Mouse (Mus musculus): ENCODE measurements around the gene Shroom3. TPM values are rescaled to one million over a fixed set of nuclear protein-coding genes. Genes with fewer than 3 reads are reported as not detected.

The Shroom3 gene
- total RNA-seq, 2 experiments from 2014 or later = 4.0 to 6.4 TPM

DNA sequence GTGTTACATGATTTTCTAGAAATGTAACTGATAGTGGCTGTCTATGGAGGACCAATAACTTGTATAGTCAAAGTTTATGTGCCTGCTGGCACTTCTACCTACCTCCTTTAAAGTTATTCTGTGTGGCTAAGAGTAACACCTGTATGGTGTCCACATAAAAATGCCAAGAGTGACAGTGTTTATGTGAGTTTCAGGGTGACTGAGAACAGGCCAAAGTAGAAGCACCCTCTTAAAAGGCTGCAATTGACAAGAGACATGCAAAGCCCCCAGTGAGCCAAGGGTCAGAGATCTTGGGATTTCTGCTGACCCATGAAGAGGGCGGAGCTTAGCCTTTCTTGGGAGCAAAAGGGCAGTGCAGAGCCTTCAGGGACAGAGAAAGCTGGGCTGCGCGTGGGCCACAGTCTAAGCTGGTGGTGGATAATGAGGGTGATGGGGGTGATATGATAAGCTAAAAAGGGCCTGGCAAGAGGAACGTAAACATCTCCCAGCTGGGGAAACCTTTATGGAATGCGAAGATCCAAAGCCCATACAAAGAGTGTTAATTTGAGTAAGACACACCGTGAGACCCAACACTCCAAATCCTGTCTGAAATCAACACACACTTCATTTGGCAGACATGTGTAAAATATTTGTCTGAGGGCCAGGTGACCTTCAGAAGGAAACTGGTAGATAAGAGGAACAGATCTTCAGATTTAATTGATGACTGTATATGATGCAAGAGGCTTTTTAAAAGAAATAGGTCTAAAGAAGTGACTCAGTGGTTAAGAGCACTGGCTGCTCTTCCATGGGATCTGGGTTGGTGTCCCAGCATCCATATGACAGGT is 101.0 kb downstream of the Shroom3 start:
- DNase-seq (ENCODE audit: low spot score in 2 of 2) = no peak
- intact Hi-C loops (cut with DNase I) = no loop called here

DNA sequence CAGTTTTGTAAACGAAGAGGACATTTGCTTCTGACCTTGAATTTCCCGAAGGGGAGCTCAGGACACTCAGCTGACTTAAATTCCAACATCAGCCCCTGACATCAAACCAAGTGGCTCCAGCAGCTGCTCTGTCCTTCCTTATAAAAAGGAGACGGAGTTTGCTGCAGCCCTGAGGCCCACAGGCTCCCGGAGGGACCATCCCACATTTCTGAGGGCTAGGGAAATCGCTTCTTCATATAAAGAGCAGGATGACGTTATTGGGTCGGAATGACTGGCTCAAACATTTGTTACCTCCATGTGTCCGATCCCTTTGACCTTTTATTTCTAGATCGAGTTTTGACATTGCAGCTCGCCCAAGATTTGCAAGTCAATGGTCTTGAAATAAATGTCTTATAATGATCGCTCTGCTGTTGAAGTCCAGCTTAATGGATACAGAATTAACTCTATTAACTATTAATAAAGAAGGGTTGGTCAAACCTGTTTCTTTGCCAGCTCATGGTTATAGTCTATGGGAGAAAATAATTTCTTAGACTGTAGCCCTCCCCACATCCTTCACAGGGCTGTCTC is 102.7 kb downstream of the Shroom3 start:
- no peak for DNase-seq (ENCODE audit: low spot score in 2 of 2)
- intact Hi-C loops (cut with DNase I) = no loop called here

DNA sequence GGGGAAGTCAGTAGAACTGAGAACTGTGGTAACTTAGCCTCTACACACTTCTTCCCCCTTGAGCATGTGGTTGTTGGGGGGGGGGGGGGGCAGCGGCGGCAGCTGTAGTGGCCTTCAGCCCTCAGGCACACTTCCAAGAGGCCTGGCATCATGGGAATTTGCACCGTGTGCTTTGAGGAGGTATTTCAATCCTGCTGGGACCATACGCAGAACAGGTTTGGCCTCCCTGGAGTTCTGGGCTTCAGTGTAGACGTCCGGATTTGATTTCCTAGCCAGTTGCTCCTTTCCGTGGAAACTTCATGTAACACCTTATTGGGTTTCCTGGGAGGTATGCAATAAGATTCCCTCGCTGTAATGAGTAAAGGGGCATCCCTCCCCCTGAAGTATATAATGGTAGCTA is 105.8 kb downstream of the Shroom3 start:
- intact Hi-C loops (cut with DNase I) = no loop called here
- no peak for DNase-seq (ENCODE audit: low spot score in 2 of 2)

DNA sequence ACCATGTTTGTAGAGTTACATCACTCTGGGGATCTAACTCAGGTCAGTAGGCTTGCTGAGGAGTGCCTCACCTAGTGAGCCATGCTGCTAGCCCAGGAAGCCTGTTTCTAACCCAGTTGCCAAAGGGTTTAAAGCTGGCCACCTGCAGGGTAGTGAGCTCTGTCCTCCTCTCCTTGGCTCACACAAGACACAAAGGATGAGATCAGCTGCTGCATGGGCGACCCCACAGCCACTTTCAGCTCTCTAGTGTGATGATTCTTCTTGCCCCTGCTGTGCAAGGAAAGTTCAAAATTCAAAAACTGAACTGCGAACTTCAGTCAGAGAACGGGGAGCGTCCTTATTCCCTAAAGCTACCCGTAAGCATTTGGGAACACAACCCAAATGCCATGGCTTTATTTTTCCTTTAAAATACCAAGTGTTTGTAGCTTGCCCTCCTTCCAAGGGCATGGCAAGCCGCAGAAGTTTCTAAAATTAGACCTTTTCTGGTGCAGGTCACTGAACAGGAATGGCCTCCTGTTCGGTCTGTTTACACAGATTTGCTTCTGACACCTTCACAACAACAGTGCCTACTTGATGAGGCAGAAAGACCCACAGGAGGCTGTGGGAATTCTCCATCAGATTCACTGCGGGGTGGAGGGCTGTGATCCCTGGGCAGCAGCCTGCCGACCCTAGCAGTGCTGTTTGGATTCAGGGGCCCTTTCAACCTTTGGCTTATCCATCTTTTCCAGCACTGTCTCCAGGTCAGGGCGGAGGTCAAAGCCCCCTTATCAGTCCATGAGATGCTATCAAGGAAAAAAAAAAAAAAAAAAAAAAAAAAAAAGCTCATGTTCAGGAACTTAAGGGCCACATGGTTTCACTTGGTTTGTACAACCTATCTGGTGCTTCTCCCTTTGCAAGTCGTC is 113.1 kb downstream of the Shroom3 start:
- DNase-seq (ENCODE audit: low spot score in 2 of 2) = no peak
- intact Hi-C loops (cut with DNase I) = no loop called here

DNA sequence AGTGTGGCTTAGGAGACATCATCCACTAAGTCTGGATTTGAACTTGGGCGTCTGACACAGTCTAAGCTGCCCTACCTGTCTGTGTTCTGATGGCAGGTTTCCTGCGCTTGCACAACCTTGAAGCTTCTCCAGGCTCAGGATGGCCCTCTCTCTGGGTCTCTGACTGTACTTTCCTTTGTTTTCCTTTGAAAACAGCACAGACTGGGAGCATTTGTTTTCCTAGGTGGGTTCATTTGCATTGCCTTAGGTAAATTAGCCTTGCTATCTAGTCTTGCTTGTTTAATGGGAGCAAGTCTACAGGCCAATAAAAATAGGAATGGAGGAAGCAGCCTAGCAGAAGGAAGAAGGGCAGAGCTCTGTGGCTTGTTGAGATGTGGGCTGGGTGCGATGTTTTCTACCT is 114.7 kb downstream of the Shroom3 start:
- intact Hi-C loops (cut with DNase I) = no loop called here
- no peak for DNase-seq (ENCODE audit: low spot score in 2 of 2)

DNA sequence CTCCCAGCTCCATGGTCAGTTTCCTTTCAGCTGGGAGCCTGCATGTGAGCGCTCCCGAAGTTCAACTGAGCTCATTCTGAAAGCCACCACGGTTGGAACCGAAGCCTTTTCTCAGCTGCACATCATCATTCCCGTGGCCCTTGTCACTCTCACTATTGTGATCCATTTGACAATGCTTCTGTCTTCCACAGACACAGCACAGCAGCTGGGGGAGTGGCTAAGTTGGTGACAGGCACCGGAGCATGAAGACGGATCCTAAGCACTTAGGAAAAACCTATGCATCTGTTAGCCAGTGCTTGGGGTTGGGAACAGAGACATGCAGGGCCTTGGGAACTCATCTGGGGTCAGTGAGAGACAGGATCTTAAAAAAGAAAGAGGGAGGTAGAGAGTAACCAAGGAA is 121.1 kb downstream of the Shroom3 start:
- intact Hi-C loops (cut with DNase I) = no loop called here

DNA sequence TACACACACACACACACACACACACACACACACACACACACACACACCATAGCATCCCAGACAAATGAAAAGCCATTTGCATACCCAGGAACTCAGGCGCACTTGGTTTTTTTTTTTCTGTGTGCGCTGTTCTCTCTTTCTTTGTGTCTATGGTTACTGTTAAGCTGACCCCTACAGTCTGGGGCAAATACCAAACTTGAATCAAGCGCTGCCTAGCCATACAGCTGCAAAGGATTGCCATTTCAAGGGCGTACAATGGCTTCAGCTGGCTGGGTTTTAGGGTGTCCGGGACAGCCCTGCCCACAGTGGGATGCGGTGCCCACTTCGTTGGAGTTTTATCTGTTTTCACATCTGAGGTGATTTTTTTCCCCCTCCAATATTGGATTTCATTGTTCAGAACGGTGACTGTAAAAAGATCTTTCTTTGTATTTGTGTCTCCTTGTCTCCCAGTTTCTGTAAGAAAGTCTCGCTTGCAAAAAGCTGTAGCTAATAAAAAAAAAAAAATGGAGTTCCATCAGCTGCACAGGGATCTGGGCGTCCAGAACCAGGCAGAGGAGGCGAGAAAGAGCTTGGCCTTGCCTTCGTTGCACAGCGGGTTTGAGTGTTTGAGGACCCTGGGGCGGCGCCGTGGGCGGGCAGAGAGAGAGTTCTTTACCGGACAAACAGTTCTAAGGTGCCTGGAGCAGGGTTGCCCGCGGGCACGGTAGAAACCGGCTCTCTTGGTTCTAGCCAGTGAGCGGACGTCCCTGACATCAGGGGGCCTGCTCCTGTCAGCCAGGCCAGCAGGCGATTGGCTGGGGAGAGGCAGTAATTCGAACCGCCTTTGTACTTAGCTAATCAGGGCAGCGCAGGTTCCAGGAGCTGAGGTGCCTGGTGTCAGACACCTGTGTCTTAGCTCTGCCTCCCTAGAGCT is 125.5 kb downstream of the Shroom3 start:
- intact Hi-C loops (cut with DNase I) = no loop called here
- DNase-seq (ENCODE audit: low spot score in 2 of 2) = no peak

More for the DNA sequence above, 121.1 kb downstream of the Shroom3 start:
- no peak for DNase-seq (ENCODE audit: low spot score in 2 of 2)

DNA sequence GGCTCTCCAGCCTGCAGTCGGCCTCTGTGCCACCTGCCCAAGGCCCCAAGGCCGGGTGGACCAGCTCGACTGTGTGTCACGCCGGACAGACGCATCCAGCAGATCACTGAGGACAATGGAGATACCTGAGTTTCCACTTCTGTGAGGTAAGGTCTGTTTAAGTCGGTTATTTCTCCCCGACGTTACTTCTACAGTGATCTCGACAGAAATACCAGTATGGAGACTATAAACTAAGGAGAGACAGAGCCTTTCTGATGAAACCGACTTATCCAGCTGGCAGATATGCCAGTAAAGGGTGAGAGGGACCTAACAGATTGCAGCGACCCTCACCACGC is 126.1 kb downstream of the Shroom3 start:
- no peak for DNase-seq (ENCODE audit: low spot score in 2 of 2)
- intact Hi-C loops (cut with DNase I) = no loop called here

DNA sequence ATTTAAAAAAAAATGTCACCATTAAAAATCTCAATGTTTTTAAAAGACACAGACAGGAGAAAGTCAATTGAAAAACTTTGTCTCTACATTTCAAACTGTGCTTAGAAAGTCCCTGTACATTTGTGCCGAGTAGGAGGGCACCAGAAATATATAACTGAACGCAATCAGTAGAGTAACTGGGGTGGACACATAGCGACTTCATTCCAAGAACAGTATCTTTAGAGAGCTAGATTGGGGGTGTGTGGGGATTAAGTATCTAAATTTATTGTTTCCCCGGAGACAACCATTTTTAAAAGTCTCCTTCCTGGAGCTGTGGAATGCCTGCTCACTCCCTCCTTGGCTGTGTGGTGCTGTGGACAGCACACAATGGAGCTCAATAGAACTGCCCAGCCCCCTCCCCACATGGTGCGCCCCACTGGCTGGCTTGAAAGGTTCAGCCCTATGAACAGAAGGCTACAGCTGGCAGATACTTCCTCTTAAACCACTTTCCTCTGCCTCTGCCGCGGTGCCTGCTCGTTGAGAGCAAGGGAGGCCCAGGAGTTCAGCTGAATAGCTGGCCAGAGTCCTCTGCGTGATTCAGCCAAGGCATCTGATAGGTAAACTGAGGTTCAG is 127.8 kb downstream of the Shroom3 start:
- DNase-seq (ENCODE audit: low spot score in 2 of 2) = peak; percentile 33 to 55

DNA sequence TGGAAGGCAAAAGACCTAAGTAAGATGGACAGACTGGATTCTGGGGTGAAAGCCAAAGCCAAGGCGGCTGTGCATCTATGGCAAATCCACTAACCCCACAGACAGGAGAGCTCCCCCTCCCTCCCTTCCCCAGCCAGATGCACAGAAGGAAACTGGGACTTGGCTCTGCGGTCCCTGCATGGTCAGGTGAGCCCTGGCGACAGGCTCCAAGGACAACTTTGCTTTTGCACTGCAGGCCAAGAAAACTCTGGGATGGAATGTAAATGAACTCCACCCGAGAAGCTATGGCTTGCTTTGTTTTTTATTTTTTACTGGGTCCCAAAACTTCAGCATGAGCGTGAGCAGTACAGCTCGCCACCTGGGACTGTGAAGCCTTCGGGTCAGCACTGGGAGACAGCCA is 128.5 kb downstream of the Shroom3 start:
- intact Hi-C loops (cut with DNase I) = loop anchor here (5.0 kb wide), 1 partner anchor 56 kb away; no protein-coding TSS in a partner anchor
- DNase-seq (ENCODE audit: low spot score in 2 of 2) = no peak

More for the DNA sequence above, 127.8 kb downstream of the Shroom3 start:
- intact Hi-C loops (cut with DNase I) = loop anchor here (5.0 kb wide), 1 partner anchor 56 kb away; no protein-coding TSS in a partner anchor

DNA sequence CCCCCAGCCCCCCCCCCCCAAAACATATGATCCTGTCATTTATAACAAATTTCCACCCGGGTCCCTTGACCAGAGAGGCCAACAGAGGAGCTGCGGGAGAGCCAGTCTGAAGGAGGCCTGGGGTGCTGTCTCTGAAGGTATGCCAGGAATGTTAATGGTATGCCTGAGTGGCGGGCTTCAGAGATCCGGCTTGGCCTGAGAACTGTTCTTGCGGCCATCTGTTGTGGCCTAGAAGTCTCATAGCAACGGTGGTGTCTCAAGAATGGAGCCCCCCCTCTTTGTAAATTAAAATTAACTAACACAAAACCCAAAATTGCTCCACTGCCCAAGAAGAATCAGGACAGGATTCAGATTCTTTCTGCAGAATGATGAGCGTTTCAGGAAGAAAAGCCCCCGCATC is 129.7 kb downstream of the Shroom3 start:
- DNase-seq (ENCODE audit: low spot score in 2 of 2) = peak; percentile 10 to 24
- intact Hi-C loops (cut with DNase I) = loop anchor here (5.0 kb wide), 1 partner anchor 54 kb away; no protein-coding TSS in a partner anchor

DNA sequence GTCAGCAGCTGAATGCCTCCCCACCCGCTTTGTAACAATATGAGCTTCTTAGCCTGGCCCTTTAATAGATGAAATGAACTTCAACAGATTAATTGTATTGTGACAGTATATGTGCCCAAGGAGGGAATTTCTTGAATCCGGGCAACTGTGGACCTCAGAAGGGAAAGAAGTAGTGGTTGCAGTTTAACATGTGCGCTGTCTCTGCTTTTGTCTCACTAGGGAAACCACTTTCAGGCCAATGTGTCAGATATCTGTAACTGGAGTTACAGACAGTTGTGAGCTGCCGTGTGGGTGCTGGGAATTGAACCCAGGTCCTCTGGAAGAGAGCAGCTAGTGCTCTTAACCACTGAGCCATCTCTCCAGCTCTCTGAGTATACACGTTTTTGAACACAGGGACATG is 130.3 kb downstream of the Shroom3 start:
- intact Hi-C loops (cut with DNase I) = loop anchor here (5.0 kb wide), 1 partner anchor 54 kb away; no protein-coding TSS in a partner anchor
- no peak for DNase-seq (ENCODE audit: low spot score in 2 of 2)

DNA sequence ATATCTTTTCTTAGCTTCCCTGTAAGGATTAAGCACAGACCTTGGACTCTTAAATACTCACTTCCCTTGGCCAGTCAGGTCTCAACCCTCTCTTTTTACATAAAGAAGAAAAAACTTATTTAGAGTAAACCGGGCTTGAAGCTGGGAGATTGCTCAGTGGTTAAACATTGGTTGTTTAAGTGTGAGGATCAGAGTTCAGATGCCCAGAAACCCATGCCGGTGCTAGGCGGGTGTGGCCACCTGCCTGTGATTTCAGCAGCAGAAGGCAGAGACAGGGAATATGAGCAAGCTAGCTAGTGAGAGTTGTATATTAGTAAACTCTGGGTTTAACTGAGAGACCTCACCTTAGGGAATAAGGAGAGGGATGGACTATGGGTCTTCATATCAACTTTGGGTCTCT is 131.4 kb downstream of the Shroom3 start:
- intact Hi-C loops (cut with DNase I) = loop anchor here (5.0 kb wide), 1 partner anchor 53 kb away; no protein-coding TSS in a partner anchor
- DNase-seq (ENCODE audit: low spot score in 2 of 2) = no peak

DNA sequence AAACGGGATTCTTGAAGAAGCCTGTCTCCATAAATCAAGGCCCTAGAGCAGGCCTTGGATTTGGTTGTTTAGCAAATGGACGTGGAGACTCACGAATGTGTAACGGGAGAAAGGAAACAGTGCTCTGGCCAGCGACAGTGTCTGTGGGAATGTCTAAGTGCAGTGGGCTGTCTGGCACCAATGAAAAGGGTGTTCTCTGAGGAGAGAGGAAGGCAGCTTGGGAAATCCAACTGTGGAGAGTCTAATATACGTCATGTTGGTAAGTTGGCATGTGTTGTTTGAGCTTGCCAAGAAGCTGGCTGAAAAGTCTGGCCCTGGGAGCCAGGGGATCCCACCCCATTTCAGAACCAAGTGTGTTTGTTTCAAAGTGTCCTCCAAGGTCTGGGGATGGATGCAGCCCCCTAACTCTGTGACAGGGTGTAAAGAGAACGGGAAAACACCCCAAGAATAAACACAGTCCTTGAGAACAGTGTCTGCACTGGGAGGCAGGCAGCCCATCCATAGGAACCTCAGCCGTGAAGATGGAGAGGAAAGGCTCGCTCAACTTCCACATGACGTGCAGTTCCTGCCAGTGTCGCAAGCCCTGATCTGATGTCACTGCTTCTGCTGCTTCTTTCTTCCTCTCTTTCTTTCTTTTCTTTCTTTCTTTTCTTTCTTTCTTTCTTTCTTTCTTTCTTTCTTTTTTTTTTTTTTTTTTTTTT is 134.0 kb downstream of the Shroom3 start:
- no peak for DNase-seq (ENCODE audit: low spot score in 2 of 2)
- intact Hi-C loops (cut with DNase I) = no loop called here

DNA sequence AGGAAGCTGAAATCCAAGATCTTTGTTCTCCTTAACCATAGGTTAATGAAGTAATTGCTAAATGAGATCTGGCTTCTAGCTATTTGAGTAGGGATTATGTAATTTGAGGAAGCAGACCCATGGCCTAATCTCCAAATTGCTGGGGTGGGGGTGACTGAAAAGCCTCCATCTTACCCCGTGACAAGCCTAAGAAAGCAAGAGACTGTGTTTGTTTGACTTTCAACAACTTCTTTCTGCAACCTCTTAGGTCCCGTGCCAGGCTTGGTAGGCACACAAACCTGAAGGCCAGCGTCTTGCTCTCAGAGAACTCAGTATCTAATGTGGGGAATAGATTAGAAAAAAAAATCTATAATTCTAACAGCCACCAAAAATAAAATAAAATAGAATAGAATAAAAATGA is 138.1 kb downstream of the Shroom3 start:
- DNase-seq (ENCODE audit: low spot score in 2 of 2) = no peak
- intact Hi-C loops (cut with DNase I) = no loop called here

DNA sequence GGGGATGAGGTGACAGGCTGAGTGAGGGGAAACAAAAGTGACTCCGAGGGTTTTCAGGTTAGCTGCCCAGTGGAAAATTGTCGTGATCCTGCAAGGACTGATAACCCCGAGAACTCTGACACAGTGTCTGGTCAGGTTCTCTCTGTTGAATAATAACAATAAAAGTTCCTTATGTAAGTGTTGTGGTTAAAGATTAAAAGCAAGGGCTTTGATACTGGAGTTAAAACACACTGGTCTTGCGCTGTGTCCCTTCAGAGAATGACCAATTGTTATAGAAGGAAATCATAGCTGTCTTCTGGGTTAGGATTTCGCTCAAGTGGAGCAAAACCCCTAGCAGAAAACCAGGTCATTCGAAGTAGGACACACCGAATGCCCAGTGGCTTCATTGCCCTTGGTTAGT is 140.3 kb downstream of the Shroom3 start:
- intact Hi-C loops (cut with DNase I) = no loop called here
- DNase-seq (ENCODE audit: low spot score in 2 of 2) = no peak

DNA sequence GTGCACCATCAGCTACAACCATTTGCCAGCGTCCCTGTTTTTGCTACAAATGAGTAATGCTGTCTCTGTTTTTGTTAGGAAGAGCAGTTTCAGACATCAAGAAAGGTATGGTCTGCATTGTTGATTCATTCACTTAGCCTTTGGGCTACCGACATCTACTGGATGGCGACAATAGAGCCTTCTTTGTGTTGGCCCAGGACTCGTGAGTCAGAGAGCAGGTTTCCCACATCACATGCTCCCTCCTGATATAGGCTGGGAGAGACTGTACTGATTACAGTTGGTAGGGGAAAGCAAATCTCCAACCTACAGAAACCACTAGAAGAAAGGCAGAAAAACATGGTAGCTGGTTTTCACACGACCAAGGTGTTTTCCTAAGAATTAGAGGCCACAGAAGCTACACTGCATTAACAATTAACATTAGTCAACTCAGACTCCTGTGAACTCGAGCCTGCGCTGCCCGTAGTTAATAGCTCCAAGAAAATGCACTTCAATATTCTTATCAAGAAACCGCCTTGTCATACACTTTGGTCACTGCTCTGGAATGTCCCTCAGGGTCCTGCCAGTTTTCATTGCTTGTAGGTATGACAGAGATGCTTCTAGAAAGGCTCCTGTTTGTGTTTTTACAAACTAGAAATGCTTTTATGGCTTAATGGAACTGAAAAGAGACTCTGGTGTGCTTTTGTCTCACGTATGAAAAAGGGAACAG is 141.2 kb downstream of the Shroom3 start:
- intact Hi-C loops (cut with DNase I) = no loop called here
- no peak for DNase-seq (ENCODE audit: low spot score in 2 of 2)

All from left cerebral cortex, postnatal 14 days (tissue).